Mouse (Mus musculus) urinary bladder, postnatal 14 days (tissue): ENCODE results near the gene Rbfox3.
A peak's percentile ranks its signal among the peaks of the same experiment; 100 is the strongest.

Experiments used
- DNase-seq: peaks from one replicate; pipeline ENCODE4 v3.0.0; 2021; ENCODE audit warnings: low spot score

The Rbfox3 gene

DNA sequence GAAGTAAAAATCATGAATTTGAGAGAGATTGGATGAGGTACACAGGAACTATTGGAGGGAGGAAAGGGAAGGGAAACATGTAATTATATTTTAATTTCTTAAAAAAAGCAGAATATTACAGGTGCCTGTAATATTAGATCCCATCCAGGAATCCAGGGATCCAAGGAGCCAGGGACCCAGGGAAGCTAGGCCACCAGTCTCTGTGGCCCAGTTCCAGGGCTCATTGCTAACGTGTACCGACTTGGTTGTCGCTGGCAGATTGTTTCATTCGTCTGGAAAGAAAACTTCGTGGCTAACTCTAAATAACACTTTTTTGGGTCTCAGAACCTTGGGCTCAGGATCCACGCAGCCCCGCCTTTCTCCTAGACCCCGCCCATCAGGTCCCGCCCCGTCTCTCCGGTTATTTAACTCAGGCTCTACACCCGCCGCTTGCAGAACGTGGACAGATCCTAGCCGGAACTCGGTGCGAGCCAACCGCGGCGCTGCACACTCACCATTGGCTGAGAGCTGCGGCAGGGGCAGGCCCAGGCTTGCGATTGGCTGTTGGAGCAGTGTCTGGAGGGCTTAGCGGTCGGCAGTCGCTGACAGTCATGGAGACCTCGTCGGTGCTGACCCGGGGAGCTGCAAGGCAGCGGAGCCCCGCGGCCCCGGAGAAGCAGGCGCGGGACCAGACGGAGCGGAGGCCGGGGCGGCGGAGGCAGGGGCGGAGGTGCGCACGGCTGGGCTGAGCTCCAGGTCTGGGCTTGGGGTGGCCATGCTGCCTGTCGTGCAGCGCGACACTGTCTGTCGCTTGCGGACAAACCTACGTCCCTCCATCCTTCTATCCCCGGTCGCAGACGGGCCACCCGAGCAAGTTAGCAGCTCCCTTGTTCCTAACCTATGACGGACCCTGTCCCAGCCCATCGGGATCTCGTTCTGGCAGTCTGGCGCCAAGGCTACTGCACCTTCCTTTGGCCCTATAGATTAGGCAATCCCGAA, 434.7 kb downstream of the Rbfox3 start, which contains the start of gene Engase:
TSS of gene Engase (plus strand) at position 434 of the 978 bp plus-strand sequence.
- peak; percentile 97 for DNase-seq

DNA sequence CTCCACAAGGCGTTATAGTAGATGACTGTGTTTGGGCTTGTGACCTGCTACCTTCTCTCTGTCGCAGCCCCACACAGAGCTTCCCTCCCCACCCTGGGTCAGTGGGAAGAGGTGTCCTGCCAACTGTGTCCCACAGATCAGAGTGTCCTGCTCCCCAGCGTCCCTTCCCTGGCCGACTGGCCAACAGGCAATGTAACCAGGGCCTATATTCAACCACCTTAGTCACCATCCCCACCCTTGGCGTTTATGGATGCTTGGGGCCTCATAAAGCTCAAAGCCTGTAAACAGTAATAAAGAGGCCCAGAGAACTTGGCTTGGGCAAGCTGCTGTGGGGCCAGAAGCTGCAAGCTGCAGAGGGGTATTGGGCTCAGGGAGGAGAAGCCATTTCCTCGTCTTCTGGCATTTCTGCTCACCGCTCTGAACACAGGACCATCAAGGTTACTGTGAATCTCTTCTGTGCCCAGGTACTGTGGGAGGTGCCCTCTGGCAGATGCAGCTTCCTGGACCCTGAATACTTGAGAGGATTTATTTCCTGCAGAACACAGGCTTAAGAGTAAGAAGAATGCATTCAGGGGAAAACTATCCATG, 435.8 kb downstream of the Rbfox3 start:
- DNase-seq: peak; percentile 34

GRCm38 (mm10) chr11:118473842-118474500, 437.4 kb downstream of the Rbfox3 start:
- no peak for DNase-seq

DNA sequence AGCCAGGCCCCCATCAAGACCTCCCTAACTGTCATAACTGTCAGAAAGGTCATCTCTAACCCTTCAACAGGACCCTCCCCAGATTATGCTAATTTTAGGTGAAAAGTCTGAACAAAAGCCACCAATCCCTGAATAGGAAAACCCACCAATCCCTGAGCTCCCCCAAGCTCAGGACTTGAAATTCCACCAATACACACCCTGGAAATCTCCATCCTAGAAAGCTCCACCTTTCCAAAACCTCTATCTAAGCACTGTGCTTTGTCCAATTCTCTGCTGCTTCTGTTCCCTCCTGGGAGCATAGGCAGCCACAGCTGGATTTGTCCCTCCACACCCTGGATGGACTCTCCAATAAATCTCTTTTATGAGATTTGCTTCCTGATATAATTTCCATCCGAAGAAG, 438.2 kb downstream of the Rbfox3 start:
- DNase-seq: no peak

- no peak for DNase-seq
These were observed 439.7 kb downstream of the Rbfox3 start for GRCm38 (mm10) chr11:118471676-118472075.

DNA sequence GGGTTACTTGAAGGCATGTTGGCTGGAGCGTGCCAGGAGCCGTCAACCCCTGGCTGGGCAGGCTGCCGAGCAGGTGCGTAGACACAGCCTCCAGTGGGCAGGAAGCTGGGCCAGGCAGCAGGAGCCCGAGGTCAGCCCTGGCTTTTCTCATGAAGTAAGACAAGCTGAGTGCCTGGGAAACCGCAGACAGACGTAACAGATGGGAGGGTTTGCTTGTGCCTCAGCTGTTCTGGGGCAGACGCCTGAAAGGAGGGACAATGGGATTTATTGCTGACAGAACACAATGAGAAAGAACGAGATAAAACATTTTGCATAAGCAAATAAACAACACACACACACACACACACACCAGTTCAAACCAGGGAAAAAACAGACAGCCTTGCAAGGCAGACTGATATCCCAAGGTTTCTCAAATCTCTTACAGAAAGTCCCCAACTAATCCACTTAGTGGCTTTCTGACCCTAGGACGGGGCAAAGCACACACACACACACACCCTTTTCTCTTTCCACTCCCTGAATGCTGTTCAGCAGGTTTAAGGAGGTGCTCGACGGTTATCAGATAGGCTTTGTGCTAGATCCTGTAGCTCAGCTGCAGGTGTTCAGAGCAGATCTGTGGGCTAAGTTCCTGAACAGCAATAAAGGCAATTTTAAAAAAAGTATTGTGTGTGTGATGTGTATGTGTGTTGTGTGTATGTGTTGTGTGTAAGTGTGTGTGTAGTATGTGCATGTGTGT, 441.0 kb downstream of the Rbfox3 start:
- peak; percentile 62 for DNase-seq

DNA sequence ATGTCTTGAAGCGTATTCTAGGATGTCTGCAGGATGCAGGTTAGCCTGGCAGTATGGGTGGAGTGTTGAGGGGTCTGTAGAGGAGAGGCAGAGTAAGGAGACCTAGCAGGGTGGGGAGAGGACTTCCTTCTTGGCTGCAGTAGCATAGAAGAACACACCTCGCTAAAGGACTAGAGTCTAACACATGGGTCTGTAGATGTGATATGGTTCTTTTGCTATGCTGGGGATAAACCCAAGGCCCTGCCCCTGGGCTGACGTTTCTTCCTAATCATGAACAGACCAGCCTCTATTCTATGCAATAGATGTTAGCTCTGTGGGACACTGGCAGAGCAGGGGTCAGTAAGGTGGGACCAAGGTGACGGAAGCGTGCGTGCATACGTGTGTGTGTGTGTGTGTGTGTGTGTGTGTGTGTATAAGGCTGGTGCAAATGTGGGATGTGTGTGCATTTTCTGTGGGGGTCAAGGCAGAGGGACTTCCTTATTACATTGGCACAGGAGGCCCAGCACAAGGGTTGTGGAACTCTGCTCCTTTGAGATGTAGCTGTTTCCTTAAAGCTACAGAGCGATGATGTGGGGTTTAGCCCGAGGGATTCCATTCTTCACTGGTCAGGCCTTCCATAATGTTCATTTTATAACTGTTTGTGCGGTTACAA, 441.8 kb downstream of the Rbfox3 start:
- DNase-seq: no peak

GRCm38 (mm10) chr11:118467441-118468035, 443.9 kb downstream of the Rbfox3 start:
- DNase-seq: no peak

- DNase-seq: no peak
These were observed 451.1 kb downstream of the Rbfox3 start for GRCm38 (mm10) chr11:118460280-118460679.

- no peak for DNase-seq
These were observed 451.9 kb downstream of the Rbfox3 start for GRCm38 (mm10) chr11:118459536-118459935.

- peak; percentile 67 for DNase-seq
These were observed 452.3 kb downstream of the Rbfox3 start for GRCm38 (mm10) chr11:118459051-118459450.

GRCm38 (mm10) chr11:118456937-118457336, 454.5 kb downstream of the Rbfox3 start:
- peak; percentile 51 for DNase-seq

DNA sequence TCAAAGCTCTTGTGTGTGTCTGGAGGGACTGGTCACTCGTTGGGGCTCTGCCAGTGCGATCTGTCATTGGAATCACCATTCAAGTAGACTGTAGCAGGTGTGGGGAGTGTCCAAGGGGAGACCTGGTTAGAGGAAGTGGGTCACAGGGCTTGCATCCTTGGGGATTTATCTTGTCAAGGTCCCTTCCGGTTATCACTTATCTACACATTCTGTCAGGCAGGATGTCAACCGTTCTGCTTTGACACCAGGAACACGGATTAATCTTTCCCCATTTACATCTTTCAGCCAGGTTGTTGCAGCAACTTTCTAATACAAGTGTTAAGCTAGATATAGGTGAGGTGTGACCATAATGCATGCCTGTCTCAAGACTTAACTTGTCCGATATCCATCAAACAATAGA, 455.6 kb downstream of the Rbfox3 start:
- no peak for DNase-seq

DNA sequence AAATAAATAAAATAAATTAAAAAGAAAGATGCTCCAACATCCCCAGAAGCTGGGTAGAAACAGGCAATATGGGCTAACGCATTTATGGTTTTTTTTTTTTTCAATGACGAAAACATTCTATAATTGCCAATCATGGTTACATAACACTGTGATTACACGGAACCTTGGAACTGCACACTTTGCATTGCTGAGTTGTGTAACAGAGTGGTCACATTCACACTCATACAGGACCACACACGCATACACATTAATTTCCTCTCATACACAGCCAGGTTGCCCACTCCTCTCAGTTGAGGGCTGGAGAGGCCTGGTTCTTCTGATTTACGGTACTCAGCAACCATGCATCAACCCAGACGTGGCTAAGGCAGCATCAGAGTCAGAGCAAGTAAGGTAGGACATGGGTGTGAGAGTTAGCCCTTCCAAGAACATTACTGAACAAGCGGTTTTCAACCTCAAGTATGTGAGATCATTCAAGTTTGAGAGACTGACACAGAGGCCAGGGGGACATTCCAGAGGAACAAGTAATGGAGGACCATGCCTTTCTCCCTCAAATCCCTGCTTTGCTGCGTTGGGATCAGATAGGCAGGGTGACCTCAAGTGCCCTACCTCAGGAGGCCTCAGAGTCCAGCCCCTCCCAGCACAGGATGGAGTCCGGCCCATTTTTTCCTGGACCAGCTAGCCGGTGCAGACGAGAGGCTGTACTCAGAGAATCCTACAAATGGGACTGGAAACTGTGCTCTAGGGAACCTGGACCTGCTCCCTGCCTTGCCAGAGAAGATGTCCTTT, 457.3 kb downstream of the Rbfox3 start:
- no peak for DNase-seq

DNA sequence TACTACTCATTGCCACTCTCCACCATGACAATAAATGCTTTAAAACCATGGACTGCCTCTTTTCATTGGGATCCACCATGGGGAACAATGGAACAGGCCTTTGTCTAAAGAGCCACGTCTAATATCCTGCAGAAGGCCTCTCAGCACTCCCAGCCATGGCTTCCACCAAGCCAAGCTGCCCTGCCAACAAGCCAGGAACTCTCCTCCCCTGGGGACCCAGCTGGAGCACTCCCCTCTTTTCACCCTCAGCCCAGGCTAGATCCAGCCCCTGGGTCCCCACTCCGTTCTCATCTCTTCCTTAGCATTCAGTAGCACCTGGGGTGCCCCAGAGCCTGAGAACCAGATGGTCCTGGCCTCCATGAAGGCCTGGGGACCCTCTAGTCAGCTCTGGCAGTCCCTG, 458.4 kb downstream of the Rbfox3 start:
- no peak for DNase-seq

DNA sequence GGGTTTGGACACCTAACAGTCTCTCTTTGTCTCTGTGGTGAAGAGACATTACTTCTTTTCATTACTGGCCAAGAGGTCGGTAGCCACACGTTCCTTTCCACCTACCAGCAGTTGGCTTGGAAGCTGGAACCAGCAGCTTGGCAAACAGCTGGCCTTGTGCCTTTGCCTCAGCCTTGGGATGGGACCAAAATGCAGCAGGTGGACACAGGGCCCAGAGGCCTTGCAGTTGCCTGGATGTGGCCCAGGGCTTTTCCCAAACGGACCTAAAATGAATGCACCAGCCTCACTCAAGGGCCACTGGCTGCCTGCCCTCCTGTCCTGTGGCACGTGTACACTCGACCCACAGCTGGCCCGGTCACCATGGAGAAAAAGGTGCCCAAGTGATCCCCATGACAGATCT, 460.2 kb downstream of the Rbfox3 start:
- DNase-seq: no peak

DNA sequence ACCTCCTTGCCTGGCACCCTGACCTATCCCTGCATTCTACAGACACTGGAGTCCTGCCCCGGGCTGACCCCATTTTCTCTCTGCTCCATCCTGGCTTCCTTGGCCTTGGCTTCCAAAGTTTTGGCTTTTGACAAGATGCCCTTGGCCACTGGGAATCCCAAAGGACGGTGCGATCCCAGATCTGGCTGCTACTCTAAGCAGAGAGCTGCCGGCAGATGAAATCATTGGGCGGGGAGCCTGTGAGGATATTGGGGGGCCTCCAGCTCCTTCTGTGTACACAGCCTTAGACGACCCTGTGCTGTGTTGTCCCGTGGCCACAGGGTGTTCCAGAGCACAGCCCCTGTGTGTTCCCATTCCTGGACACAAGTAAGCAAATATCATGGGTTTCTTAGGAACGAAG, 463.0 kb downstream of the Rbfox3 start:
- no peak for DNase-seq

DNA sequence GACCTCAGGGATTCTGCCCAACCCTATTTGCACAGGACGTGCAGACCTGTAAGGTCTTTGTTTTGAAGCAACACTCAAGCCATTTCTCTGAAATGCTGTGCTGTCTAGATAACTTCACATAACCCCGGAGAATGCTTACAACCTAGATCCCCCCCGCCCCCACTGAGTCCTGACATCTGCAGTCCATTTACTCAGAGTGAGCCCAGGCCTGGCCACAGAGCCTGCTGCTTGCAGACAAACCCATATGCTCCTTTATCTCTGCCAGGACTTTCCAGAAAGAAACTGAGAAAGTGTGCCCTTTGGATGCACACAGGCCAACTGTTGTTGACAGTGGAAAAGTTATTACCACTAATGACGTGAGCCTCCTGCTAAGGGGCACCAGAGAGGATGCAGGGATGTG, 464.1 kb downstream of the Rbfox3 start:
- no peak for DNase-seq

DNA sequence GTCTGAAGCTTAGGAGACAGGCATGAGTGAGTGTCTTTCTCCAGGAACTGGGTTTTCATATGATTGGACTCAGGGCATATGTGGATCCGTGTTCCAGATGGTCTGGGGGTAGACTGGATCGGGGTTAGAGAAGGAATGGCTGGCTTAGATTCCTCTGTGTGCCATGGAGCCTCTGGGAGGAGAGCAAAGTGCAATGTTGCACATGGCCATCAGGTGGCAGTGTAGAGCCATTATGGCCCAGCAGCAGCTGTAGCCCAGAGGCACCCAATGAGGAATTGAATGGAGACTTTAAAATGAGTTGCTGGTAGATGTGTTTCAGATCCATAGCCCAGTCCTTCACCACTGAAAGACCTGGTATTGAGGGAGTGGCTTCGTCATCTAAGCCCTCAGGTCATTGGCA, 465.6 kb downstream of the Rbfox3 start:
- peak; percentile 70 for DNase-seq
